Mouse (Mus musculus) stomach, embryonic 15.5 days (tissue): Measurements from ENCODE around the gene Nisch. TPM values are rescaled to one million over a fixed set of nuclear protein-coding genes. Genes with fewer than 3 reads are reported as not detected.

Source experiments
- ATAC-seq: fragments of 200-750 bp; cut with Nextera tagmentation; 2 replicates; pipeline ENCODE4 v1.8.0; 2017; ENCODE audit warnings: low read depth, moderate number of reproducible peaks, moderate TSS enrichment; ENCODE audit not compliant: insufficient read depth, low FRiP score
- H3K27ac ChIP-seq: fragments of 300-500 bp; sonication (generic); 2 replicates; pipeline ENCODE4 v1.5.1; 2015; ENCODE audit warnings: mild to moderate bottlenecking, inconsistent platforms
- H3K27me3 ChIP-seq: fragments of 300-500 bp; sonication (generic); replicated peaks from 2 replicates; pipeline ENCODE4 v1.6.1; 2015; ENCODE audit warnings: inconsistent platforms
- H3K36me3 ChIP-seq: fragments of 300-500 bp; sonication (generic); 2 replicates; pipeline ENCODE4 v1.6.1; 2015; ENCODE audit warnings: inconsistent platforms
- H3K4me1 ChIP-seq: fragments of 300-500 bp; sonication (generic); 2 replicates; pipeline ENCODE4 v1.6.1; 2015; ENCODE audit warnings: inconsistent platforms
- H3K4me2 ChIP-seq: fragments of 300-500 bp; sonication (generic); 2 replicates; pipeline ENCODE4 v1.6.1; 2015; ENCODE audit warnings: mild to moderate bottlenecking, inconsistent platforms
- H3K4me3 ChIP-seq: fragments of 300-500 bp; sonication (generic); replicated peaks from 2 replicates; pipeline ENCODE4 v1.5.1; 2015; ENCODE audit warnings: inconsistent platforms
- H3K9ac ChIP-seq: fragments of 300-500 bp; sonication (generic); 2 replicates; pipeline ENCODE4 v1.6.1; 2015; ENCODE audit warnings: inconsistent platforms
- H3K9me3 ChIP-seq: fragments of 300-500 bp; sonication (generic); 2 replicates; pipeline ENCODE4 v1.6.1; 2016; ENCODE audit warnings: inconsistent platforms
- WGBS: fragments of 180-500 bp; shearing (Covaris S2); methylation state at CpG from one replicate; pipeline ENCODE4 v1.1.7; 2015; 5-methylcytosine and 5-hydroxymethylcytosine counted together
- polyA plus RNA-seq: library from polyadenylated mRNA; unstranded; fragments of >200 nt; fragmentation: Nextera tagmentation; extraction: Ambion mirVana; gene quantifications from 2 replicates; pipeline ENCODE4 v1.2.1, GENCODE M21; 2015

Nisch gene
- polyA plus RNA-seq, 1 experiment from 2014 or later = 319 TPM

GRCm38 (mm10) chr14:31132491-31132975, 84.2 kb downstream of the Nisch start:
- Histone ChIP-seq H3K36me3 (peaks cover 33% of the 10 kb centered on the region), H3K27me3 (no peaks in the 10 kb centered on the region), H3K4me2 (peak overlapping the region; percentile 75), H3K4me1 (peaks cover 43% of the 10 kb centered on the region), H3K9me3 (no peaks in the 10 kb centered on the region), H3K9ac (no peak overlapping the region; the same call in 1 of the 2 replicates), H3K4me3 (peak overlapping the region; percentile 91), H3K27ac (peak overlapping the region; percentile 89)
- 75% methylated on average over 7 of the region's 7 CpGs for WGBS
- ATAC-seq = no peak

GRCm38 (mm10) chr14:31132031-31132430, 84.7 kb downstream of the Nisch start:
- Histone ChIP-seq H3K36me3 (peaks cover 28% of the 10 kb centered on the region), H3K27me3 (no peaks in the 10 kb centered on the region), H3K9ac (peak overlapping the region; percentile 94), H3K4me3 (peak overlapping the region; percentile 91), H3K4me2 (peak overlapping the region; percentile 75), H3K9me3 (no peaks in the 10 kb centered on the region), H3K27ac (peak overlapping the region; percentile 89), H3K4me1 (peaks cover 47% of the 10 kb centered on the region)
- ATAC-seq = no peak
- 7% methylated on average over 6 of the region's 6 CpGs for WGBS

- Histone ChIP-seq H3K4me3 (peak overlapping the region; percentile 91), H3K9ac (peak overlapping the region; percentile 94), H3K9me3 (no peaks in the 10 kb centered on the region), H3K36me3 (peaks cover 21% of the 10 kb centered on the region), H3K4me2 (peak overlapping the region; percentile 75), H3K27ac (peak overlapping the region; percentile 89), H3K4me1 (peaks cover 48% of the 10 kb centered on the region), H3K27me3 (no peaks in the 10 kb centered on the region)
- no peak for ATAC-seq
- WGBS = under 1% methylated on average over 43 of the region's 43 CpGs
Observed at GRCm38 (mm10) chr14:31131272-31131821, 85.4 kb downstream of the Nisch start.

GRCm38 (mm10) chr14:31130236-31131220, 86.2 kb downstream of the Nisch start, which contains the start of gene Nt5dc2:
Gene Nt5dc2 (plus strand): TSS chr14:31131053.
- Histone ChIP-seq H3K9ac (peak within 1 kb of the TSS; percentile 94), H3K4me1 (peaks cover 50% of the 10 kb centered on the region)

GRCm38 (mm10) chr14:31129326-31130235, 87.2 kb downstream of the Nisch start:
- Histone ChIP-seq H3K4me1 (peaks cover 51% of the 10 kb centered on the region), H3K9ac (no peak overlapping the region), H3K27ac (peak overlapping the region; percentile 89), H3K4me2 (peak overlapping the region; percentile 75), H3K4me3 (peak overlapping the region; percentile 83), H3K36me3 (0 out of 2 replicates have a peak, but pooled peaks cover 4% of the 10 kb centered on the region), H3K27me3 (no peaks in the 10 kb centered on the region), H3K9me3 (no peaks in the 10 kb centered on the region)
- no peak for ATAC-seq
- whole genome bisulfite sequencing = 60% methylated on average over 15 of the region's 15 CpGs

More at GRCm38 (mm10) chr14:31130236-31131220, 86.2 kb downstream of the Nisch start, which contains the start of gene Nt5dc2:
- peak within 1 kb of the TSS; percentile 89 for H3K27ac ChIP-seq
- H3K4me3 ChIP-seq = peak within 1 kb of the TSS; percentile 91
- H3K36me3 ChIP-seq = peaks cover 13% of the 10 kb centered on the region
- ATAC-seq = peak; percentile 73
- no peaks in the 10 kb centered on the region for H3K27me3 ChIP-seq
- H3K9me3 ChIP-seq = no peaks in the 10 kb centered on the region
- 4% methylated on average over 58 of the region's 63 CpGs for WGBS
- H3K4me2 ChIP-seq = peak within 1 kb of the TSS; percentile 75

GRCm38 (mm10) chr14:31128826-31129219, 87.9 kb downstream of the Nisch start, which contains the start of gene Smim4:
Gene Smim4 (minus strand): TSS chr14:31128956.
- Histone ChIP-seq H3K27me3 (no peaks in the 10 kb centered on the region), H3K4me3 (peak within 1 kb of the TSS; percentile 83), H3K27ac (peak within 1 kb of the TSS; percentile 90), H3K9ac (peak within 1 kb of the TSS; percentile 82), H3K36me3 (no peaks in the 10 kb centered on the region), H3K4me1 (peaks cover 44% of the 10 kb centered on the region), H3K4me2 (peak within 1 kb of the TSS; percentile 91), H3K9me3 (no peaks in the 10 kb centered on the region)
- ATAC-seq = peak; percentile 94
- under 1% methylated on average over 33 of the region's 33 CpGs for WGBS

- H3K27ac ChIP-seq = peak overlapping the region; percentile 90
- under 1% methylated on average over 23 of the region's 23 CpGs for WGBS
- H3K27me3 ChIP-seq = no peaks in the 10 kb centered on the region
- H3K9me3 ChIP-seq = no peaks in the 10 kb centered on the region
- no peak for ATAC-seq
- peak overlapping the region; percentile 82 for H3K9ac ChIP-seq
- peak overlapping the region; percentile 91 for H3K4me2 ChIP-seq
- H3K4me3 ChIP-seq = peak overlapping the region; percentile 83
- H3K4me1 ChIP-seq = peaks cover 38% of the 10 kb centered on the region
- no peaks in the 10 kb centered on the region for H3K36me3 ChIP-seq
Observed at GRCm38 (mm10) chr14:31128101-31128825, 88.5 kb downstream of the Nisch start.

- Histone ChIP-seq H3K9ac (no peak overlapping the region), H3K4me3 (0 out of 2 replicates have a peak overlapping the region, but pooled peaks have one; percentile 8), H3K4me2 (peak overlapping the region; percentile 27; the same call in 1 of the 2 replicates), H3K9me3 (no peaks in the 10 kb centered on the region), H3K27ac (no peak overlapping the region), H3K27me3 (no peaks in the 10 kb centered on the region), H3K4me1 (peaks cover 24% of the 10 kb centered on the region), H3K36me3 (no peaks in the 10 kb centered on the region)
- no peak for ATAC-seq
- 86% methylated on average over 8 of the region's 8 CpGs for WGBS
Observed at GRCm38 (mm10) chr14:31126826-31127225, 89.9 kb downstream of the Nisch start.

GRCm38 (mm10) chr14:31125106-31126075, 91.4 kb downstream of the Nisch start:
- Histone ChIP-seq H3K36me3 (0 out of 2 replicates have a peak, but pooled peaks cover 3% of the 10 kb centered on the region), H3K9me3 (no peaks in the 10 kb centered on the region), H3K4me1 (peaks cover 19% of the 10 kb centered on the region), H3K4me2 (no peak overlapping the region), H3K27me3 (no peaks in the 10 kb centered on the region), H3K27ac (0 out of 2 replicates have a peak overlapping the region, but pooled peaks have one; percentile 28), H3K9ac (no peak overlapping the region), H3K4me3 (no peak overlapping the region)
- 56% methylated on average over 9 of the region's 9 CpGs for WGBS
- no peak for ATAC-seq
